Mouse (Mus musculus) neural tube, embryonic 10.5 days (tissue): ENCODE measurements around the gene Tmem163.

ENCODE experiments used
- DNase-seq: peaks from one replicate; pipeline ENCODE4 v3.0.0-alpha.2; 2017; ENCODE audit warnings: low spot score; ENCODE audit errors: extremely low spot score

Gene Tmem163

DNA sequence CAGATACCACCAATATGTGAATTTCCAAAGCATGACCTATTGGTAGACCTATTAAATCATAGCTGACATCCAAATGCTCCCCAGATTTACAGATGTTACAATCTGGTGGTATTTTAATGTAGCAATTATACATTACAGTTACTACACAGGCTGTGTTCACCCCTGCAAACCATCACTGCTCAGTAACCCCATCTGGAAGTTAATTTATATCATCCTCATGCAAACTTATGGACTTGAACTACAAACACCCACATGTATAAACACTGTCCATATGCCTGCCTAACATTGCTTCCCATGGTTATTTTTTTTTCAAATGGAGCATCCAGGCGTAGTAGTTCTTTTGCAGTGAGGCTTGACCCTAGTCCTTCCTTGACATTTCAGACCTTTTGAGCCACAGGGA is 238.3 kb downstream of the Tmem163 start:
- DNase-seq, result no peak

DNA sequence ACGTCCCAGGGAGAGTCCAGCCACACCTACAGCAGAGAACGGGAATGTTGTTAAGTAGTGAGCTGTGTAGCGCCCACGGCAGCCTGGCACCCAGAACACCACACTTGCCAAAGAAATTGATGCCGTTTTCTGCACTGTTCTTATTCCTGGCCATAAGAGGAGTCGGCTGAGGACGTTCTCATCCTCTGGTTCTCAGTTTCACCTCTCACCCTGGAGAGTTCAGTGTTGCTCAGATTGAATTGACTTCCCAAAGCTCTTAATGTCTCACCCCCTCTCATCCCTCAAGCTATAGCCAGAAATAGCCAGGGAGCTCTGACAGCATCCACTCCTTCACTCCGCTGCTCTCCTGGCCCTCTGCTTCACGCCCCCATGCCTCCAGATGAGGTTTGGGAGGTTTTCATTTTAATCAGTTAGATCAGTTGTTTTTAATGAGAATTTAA is 239.9 kb downstream of the Tmem163 start:
- no peak for DNase-seq

GRCm38 (mm10) chr1:127437091-127437490 is 242.3 kb downstream of the Tmem163 start:
- DNase-seq, result no peak
